Mouse (Mus musculus) T-helper 1 cell (primary cell): ENCODE measurements around the gene BC055324.
"Not testable (repeated sequence)": the region's sequence is repeated elsewhere in the genome, so short reads cannot be mapped to it uniquely, and the experiment has no call there.

Experiments
- in situ Hi-C: fragments of 300-600 bp; cut with MboI, MseI; formaldehyde crosslinking; loops from one replicate; pipeline ENCODE4 v1.15.1; 2025; ENCODE audit warnings: high pct_unique_total_duplicates

The BC055324 gene

GRCm38 (mm10) chr1:163994721-163995608, at the start of gene BC055324, which contains the start of gene Mettl18:
BC055324 (minus strand) TSS chr1:163994796.
Mettl18 (plus strand) TSS chr1:163994889.
- in situ Hi-C loops = loop anchor here (5.0 kb wide), 2 partner anchors 53 to 142 kb away; no protein-coding TSS in a partner anchor

DNA sequence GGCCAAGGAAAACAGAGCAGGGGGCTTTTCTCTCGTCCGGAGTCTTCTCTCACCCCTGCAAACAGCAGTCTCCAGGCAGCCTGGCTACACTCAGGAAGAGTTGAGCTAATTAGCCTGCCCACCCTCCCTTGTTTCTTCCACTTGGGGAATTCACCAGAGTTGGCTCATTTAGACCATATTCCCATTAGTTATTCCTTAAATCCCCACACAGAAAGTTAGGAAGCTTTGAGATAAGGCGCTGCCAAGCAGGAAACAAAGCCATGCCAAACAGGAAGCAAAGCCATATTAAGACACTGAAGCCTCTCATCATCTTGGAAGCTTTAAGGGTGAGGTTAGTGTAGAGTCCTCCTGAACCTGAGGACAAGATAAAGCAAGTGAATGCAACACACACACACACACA, 49.0 kb upstream of the BC055324 start:
- in situ Hi-C loops = loop anchor here (5.0 kb wide), 1 partner anchor 1004 kb away; no protein-coding TSS in a partner anchor

- in situ Hi-C loops = loop anchor here (5.0 kb wide), 1 partner anchor 1007 kb away; no protein-coding TSS in a partner anchor
These were observed 46.0 kb upstream of the BC055324 start for GRCm38 (mm10) chr1:164040385-164041135.

DNA sequence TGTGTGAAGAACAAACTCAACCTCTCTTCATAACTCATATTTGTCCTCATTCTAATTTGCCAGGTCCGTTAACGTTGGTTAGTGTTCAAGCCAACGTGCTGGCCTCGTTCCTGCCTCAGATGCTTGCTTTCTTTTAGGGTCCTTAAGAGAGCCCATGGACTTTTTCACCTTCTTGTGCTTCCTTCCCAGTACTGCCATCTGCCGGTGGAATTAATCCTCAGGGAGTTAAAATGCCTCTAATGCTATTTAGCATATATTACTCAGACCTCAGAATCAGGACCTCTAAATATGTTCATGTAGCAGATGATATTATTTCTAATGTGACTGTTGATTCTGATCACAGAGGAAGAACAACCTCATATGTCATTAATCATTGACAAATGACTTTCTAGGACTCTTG, 32.8 kb upstream of the BC055324 start:
- in situ Hi-C loops = no loop called here

DNA sequence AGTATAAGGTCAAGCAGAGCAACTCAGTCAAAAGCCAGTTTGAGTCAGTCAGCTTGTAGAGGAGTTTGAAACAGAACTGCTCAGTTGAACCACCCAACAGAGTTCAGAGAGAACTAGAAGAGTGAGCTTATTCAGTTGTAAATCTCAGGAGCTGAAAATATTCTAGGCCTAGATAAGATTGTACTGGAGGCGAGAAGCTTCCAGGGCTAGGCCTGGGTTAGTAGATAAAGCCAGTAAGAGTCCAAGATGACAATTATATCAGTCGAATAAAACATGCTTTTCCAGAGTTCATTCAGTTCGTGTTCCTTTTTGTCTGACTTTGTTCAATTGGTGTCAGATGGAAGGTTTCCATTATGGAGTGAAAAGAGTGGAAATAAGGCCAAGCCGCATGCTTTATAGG, 31.1 kb upstream of the BC055324 start:
- in situ Hi-C loops = no loop called here

GRCm38 (mm10) chr1:164022106-164022505, 27.5 kb upstream of the BC055324 start:
- in situ Hi-C loops = not testable (repeated sequence)

- in situ Hi-C loops = not testable (repeated sequence)
These were observed 26.1 kb upstream of the BC055324 start for GRCm38 (mm10) chr1:164020746-164021145.

- in situ Hi-C loops = no loop called here
These were observed 25.2 kb upstream of the BC055324 start for GRCm38 (mm10) chr1:164019789-164020188.

GRCm38 (mm10) chr1:164018221-164018896, 23.8 kb upstream of the BC055324 start:
- in situ Hi-C loops = no loop called here

DNA sequence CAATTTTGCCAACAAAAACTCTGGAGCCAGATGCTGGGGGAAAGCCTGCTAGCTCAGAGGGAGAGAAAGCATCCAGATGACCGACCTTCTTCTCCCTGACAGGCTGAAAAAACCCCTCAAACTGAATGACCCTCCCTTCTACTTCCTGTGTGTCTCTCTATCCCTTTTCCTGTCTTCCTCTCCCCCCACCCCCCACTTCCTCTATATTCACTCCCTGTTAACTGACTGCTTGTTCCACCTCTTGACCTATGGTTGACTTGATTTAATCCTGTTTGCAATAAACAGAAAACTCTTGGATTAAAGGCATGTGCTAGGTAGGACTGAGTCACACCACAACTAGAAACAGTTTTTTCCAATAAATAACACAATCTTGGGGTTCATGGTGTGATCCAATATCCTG, 20.0 kb upstream of the BC055324 start:
- in situ Hi-C loops = no loop called here

DNA sequence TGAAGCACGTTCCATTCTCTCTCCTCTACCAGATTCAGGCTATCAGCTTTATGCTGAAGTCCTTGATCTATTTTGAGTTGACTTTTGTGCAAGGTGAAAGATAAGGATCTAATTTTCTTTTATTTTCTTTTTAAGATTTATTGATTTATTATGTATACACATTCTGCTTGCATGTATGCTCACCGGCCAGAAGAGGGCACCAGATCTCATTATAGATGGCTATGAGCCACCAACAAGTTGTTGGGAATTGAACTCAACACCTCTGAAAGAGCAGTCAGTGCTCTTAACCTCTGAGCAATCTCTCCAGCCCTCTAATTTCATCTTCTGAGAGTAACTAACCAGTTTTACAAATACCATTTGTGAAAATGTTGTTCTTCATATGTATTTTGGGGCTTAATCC, 14.6 kb upstream of the BC055324 start:
- in situ Hi-C loops = loop anchor here (5.0 kb wide), 1 partner anchor 53 kb away; the partner anchor contains the start of gene Sell

DNA sequence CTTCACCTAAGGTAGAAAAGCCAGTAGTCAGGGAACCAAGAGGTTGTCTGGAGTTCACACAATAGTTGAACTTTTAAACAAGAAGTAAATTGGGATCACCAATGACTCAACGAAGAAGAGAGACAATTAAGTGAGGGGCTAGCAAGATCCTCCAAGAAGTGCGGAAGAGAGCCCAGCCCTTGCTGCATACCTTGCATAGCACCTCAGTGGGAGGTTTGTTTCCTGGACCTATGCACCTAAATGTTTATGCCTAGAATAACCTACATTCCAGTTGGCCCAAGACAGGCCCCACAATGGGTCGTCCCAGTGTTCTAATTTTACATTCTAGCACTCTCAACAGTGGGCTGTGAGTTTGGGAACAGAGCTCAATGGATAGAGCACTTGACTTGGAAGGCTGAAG, 9.7 kb upstream of the BC055324 start:
- in situ Hi-C loops = no loop called here

GRCm38 (mm10) chr1:164001831-164002452, 7.3 kb upstream of the BC055324 start:
- in situ Hi-C loops = no loop called here

- in situ Hi-C loops = loop anchor here (5.0 kb wide), 1 partner anchor 142 kb away; no protein-coding TSS in a partner anchor
These were observed 965 bp upstream of the BC055324 start for GRCm38 (mm10) chr1:163995609-163995913.

GRCm38 (mm10) chr1:163994173-163994720, 349 bp downstream of the BC055324 start:
- in situ Hi-C loops = loop anchor here (5.0 kb wide), 1 partner anchor 52 kb away; no protein-coding TSS in a partner anchor

DNA sequence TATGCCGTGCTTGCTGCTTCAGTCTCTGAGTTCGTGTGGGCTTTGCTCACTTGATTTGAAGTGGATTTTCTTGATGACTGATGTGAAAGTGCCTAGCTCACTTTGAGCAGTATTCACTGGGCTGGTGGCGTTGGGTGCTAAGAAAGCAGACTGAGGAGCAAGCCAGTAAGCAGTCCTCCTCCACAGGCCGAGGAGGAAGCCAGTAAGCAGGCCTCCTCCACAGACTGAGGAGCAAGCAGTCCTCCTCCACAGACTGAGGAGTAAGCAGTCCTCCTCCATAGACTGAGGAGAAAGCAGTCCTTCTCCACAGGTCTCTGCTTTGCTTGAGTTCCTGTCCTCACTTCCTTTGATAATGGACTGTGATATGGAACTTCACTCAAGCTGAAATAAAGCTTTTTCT, 2.2 kb downstream of the BC055324 start:
- in situ Hi-C loops = loop anchor here (5.0 kb wide), 1 partner anchor 50 kb away; no protein-coding TSS in a partner anchor

GRCm38 (mm10) chr1:163976515-163976914, 18.1 kb downstream of the BC055324 start:
- in situ Hi-C loops = no loop called here

DNA sequence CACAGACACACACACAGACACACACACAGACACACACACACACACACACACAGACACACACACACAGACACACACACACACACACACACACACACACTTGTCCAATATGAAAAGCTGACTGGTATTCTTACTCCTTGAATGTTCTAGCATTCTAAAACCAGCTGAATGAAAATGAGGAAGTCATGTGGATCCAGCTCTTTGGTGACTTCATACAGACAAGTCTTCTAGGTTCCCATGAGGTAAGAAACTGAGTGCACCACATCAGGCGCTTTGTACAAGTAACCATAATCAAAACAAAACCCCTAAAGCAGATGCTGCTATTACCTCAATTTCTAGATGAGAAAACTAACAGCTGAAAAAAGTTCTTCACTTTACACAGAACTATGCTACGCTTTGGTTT, 19.5 kb downstream of the BC055324 start:
- in situ Hi-C loops = no loop called here

- in situ Hi-C loops = no loop called here
These were observed 20.1 kb downstream of the BC055324 start for GRCm38 (mm10) chr1:163974471-163974870.

GRCm38 (mm10) chr1:163964008-163964689, 30.4 kb downstream of the BC055324 start:
- in situ Hi-C loops = no loop called here
